Mouse (Mus musculus): Measurements from ENCODE around the gene Depdc5. TPM values are rescaled to one million over a fixed set of nuclear protein-coding genes. Genes with fewer than 3 reads are reported as not detected.
A peak's percentile ranks its signal among the peaks of the same experiment; 100 is the strongest.
"Not testable (repeated sequence)": the region's sequence is repeated elsewhere in the genome, so short reads cannot be mapped to it uniquely, and the experiment has no call there.

The Depdc5 gene
- polyA plus RNA-seq, 1 experiment = 13.3 TPM

DNA sequence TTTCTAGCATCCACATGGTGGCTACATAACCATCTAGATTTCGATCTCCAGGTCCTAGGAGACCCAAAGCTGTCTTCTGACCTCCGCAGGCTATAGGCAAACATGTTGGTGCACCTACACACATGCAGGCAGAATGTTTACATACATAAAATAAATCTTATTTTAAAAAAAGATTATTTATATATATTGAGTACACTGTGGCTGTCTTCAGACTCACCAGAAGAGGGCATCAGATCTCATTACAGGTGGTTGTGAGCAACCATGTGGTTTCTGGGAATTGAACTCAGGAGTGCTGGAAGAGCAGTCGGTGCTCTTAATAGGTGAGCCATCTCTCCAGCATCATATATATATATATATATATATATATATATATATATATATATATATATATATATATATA is 50.6 kb downstream of the Depdc5 start:
- DNase-seq (ENCODE audit: low read depth) = no peak

DNA sequence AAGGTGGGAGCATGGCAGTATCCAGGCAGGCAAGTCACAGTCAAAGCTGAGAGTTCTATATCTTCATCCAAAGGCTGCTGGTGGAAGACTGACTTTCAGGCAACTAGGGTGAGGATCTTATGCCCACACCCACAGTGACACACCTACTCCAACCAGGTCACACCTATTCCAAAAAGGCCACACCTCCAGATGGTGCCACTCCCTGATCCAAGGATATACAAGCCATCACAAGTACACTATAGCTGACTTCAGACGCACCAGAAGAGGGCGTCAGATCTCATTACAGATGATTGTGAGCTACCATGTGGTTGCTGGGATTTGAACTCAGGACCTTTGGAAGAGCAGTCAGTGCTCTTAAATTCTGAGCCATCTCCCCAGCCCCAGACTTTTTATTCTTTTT is 55.8 kb downstream of the Depdc5 start:
- DNase-seq (ENCODE audit: low read depth) = not testable (repeated sequence)

GRCm38 (mm10) chr5:32922906-32923305 is 59.4 kb downstream of the Depdc5 start:
- DNase-seq (ENCODE audit: low read depth) = no peak

DNA sequence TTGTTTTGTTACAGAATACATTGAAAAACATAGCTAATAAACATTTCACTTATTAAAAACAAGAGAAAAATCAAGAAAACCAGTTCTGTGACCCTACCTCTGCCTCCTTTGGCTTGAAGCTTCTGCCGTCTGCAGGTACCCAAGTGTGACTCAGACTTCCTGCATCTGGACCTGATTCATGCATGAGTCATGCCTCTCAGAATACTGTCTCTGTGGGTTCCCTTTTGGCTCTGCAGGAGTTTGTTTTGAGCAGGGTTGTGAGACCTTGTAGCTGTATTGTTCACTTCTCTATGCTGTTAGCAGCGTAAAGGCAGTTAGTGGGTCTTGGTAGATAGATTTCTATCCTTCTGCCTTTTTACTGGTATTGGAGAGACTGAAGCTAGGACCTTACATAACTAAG is 67.3 kb downstream of the Depdc5 start:
- no peak for DNase-seq (ENCODE audit: low read depth)

- DNase-seq (ENCODE audit: low read depth) = no peak
These were observed 71.2 kb downstream of the Depdc5 start for GRCm38 (mm10) chr5:32934654-32935053.

GRCm38 (mm10) chr5:32940586-32940985 is 77.1 kb downstream of the Depdc5 start:
- DNase-seq (ENCODE audit: low read depth) = no peak

GRCm38 (mm10) chr5:32941209-32941924 is 77.9 kb downstream of the Depdc5 start:
- no peak for DNase-seq (ENCODE audit: low read depth)

- DNase-seq (ENCODE audit: low read depth) = no peak
These were observed 86.6 kb downstream of the Depdc5 start for GRCm38 (mm10) chr5:32950077-32950476.

GRCm38 (mm10) chr5:32950702-32951274 is 87.3 kb downstream of the Depdc5 start:
- no peak for DNase-seq (ENCODE audit: low read depth)

- DNase-seq (ENCODE audit: low read depth) = no peak
These were observed 92.2 kb downstream of the Depdc5 start for GRCm38 (mm10) chr5:32955716-32956115.

DNA sequence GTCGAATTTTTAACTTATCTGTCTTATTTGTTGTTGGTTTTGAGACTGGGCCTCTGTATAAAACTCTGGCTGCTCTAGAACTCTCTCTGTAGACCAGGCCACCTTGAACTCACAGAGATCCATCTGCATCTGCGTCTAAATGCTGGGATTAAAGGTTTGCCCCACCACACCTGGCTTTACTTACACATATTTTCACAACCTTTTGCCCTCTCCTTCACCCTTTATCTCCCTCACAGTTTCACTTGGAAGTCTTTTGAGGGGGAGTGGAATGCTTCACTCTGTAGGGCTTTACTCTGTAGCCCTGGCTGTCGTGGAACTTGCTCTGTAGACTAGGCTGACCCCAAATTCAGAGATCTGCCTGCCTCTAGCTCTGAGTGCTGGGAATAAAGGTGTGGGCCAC is 98.1 kb downstream of the Depdc5 start:
- DNase-seq (ENCODE audit: low read depth) = no peak

- no peak for DNase-seq (ENCODE audit: low read depth)
These were observed 99.1 kb downstream of the Depdc5 start for GRCm38 (mm10) chr5:32962581-32962980.

- no peak for DNase-seq (ENCODE audit: low read depth)
These were observed 113.0 kb downstream of the Depdc5 start for GRCm38 (mm10) chr5:32976541-32976940.

GRCm38 (mm10) chr5:32977179-32977578 is 113.7 kb downstream of the Depdc5 start:
- DNase-seq (ENCODE audit: low read depth) = no peak

DNA sequence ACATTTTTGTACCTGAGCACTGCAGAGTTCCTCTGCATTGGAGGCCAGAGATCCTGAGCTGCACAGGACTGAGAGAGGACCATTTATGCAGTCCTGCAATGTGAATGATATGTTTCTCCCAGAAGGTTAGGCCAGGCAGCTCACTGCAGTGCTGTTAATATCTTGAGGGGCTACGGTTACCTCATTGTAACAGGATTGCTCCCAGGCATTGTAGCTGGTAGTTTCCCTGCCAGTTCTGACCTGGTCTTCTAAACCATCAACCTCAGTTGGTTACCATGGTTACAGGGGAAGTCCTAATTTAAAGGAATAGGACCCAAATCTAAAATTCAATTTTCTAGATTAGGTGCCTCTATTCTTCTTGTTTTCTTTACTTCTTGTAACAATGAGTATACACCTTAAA is 121.9 kb downstream of the Depdc5 start:
- DNase-seq (ENCODE audit: low read depth) = no peak

- peak; percentile 23 for DNase-seq (ENCODE audit: low read depth)
These were observed 124.4 kb downstream of the Depdc5 start for GRCm38 (mm10) chr5:32987873-32988272.

DNA sequence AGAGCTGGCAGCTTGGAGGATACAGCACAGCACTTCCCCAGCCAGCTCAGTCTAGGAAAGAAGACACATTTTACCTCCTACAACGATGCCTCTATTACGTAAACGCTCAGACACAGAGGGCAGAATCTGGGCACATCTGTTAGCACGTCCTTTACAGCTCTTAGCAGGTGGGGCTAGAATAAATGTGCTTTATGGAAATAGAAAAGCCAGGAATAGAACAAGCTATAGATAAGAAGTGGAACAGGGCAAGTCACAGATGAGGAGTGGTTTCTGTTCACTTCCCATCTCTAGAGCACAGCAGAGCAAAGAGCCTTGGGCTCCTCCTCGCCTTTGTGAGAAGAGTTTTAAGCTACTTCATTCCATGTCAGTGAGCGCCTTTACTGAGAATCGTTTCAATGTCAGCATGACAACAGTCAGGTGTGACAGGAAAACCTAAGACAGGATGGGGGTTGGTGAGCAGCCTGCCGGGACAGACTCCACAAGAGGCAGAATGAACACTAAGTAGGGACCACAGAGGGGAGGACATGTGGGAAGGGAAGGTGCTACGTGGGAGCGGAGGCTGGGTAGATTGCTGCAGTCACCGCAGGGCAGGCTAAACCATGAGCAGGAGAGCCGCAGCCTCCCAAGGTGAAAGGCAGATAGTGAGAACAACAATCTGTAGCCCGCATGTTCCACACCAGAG is 126.6 kb downstream of the Depdc5 start:
- DNase-seq (ENCODE audit: low read depth) = no peak

DNA sequence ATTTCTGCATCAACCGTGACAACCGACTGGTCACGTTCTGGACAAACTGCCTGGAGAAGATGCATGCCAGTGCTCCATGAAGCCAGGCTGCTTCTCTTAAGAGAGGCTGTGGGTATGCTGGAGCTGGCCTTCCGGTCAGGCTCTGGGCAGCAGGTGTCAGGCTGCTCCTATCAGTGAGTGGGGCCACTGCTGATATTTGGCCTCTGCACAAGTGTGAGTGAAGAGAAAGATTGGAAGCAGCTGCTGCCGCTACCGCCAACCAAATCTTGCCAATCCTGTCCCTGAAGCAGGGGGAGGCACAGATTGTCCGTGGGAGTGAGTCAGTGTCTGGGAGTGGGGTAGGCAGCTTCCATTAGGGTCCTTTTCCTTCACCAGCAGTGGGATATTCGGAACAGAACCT is 127.7 kb downstream of the Depdc5 start:
- DNase-seq (ENCODE audit: low read depth) = no peak

DNA sequence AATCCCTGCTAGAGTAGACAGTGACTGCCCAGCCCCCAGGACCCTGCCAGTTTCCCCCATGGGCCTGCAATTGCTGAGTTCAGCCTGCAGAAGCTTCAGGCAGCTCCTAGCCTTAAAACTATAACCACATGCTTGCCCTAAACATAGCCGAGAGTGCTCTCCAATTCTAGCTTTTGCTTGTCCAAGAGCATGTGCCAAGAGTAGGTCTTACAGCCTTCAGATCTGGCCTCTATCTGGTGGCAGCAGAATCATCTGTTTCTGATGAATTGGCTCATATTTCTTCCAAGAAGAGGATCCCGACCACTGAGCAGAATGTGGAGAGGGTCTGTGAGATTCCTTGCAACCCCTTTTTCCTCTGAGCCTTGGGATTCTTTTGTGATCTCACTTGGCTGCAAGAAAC is 131.0 kb downstream of the Depdc5 start:
- no peak for DNase-seq (ENCODE audit: low read depth)

DNA sequence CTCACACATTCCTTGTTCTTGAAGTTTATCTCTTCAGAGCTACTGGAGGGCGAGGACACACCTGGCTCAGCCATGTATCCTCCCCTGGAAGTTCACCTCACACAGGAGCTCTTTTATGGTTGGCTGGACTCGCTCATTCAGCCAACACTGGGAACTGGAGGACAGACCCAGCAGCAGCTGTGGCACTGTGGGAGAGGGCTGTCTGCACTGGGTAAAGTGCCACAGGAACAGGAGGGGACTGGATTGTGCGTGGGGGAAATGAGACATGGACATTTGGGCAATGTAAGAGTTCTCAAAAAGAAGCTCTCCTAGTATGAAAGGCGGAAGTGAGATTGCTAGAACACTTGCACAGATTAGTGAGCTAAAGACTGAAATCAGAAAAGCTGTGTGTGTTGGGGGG is 132.3 kb downstream of the Depdc5 start:
- DNase-seq (ENCODE audit: low read depth) = no peak

DNA sequence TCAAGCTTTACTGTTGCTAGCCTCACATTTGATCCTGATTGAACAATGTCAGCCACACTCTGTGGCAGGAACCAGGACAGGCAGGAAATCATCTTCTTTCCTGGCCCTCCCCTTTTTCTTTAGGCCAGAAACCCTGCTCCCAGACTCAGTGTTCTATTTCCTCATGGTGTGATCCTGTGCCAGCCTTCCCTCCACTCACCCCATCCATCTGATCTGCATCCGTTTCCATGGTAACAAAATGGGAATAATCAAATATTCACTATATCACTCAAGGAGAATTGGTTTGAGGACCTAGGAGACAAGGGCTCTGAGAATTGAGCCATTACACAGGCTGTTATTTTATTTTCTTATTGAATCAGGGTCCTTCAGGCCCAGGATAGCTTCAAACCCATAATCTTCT is 133.1 kb downstream of the Depdc5 start:
- DNase-seq (ENCODE audit: low read depth) = no peak

- DNase-seq (ENCODE audit: low read depth) = no peak
These were observed 134.2 kb downstream of the Depdc5 start for GRCm38 (mm10) chr5:32997686-32998085.

DNA sequence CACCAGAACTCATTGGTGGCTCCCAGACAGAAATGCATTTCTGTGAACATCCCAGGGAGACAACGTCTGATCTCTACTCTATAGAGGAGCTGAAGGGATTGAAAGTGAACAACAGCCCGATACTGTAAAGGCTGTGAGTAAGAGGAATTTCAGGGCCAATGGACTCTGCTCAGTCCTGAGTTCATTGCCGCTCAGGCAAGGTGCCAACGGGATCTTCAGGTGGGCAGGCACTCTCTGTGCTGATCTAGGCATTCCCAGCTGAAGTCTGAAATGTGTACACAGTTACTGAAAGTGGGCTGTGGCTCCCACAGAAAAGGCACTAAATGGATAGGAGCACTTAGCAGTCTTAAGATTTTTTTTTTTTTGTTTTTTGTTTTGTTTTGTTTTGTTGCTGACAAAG is 135.3 kb downstream of the Depdc5 start:
- DNase-seq (ENCODE audit: low read depth) = no peak
